8 mouse cellular contexts compared by ENCODE assay signal in genomic region chr1:12398146-12398884, GRCm38 (mm10).
A peak's percentile ranks its signal among the peaks of the same experiment; 100 is the strongest.
DNase-seq lines count a peak whose midpoint lies in the region; ATAC-seq and TF ChIP-seq lines count a peak whose summit lies in the region.

No protein-coding gene starts in this region.

- H3K27ac ChIP-seq in kidney, adult 2 months (ENCODE audit: insufficient read depth, low read depth, low read length), result no peak overlapping the region
- H3K27ac ChIP-seq in hindbrain, embryonic 13.5 days, result 0 out of 2 replicates have a peak overlapping the region, but pooled peaks have one; percentile 23

- no peaks in the 10 kb centered on the region for H3K27me3 ChIP-seq in kidney, adult 2 months (replicated peaks; ENCODE audit: control insufficient read depth, insufficient read depth, low read length)
- no peaks in the 10 kb centered on the region for H3K27me3 ChIP-seq in hindbrain, embryonic 13.5 days

- no peak for TF ChIP-seq POLR2A in kidney, adult 2 months (IDR thresholded peaks at IDR 0.05; ENCODE audit: low read depth, low read length)

- no peak overlapping the region for H3K4me2 ChIP-seq in hindbrain, embryonic 13.5 days

- H3K36me3 ChIP-seq in kidney, adult 2 months (ENCODE audit: control insufficient read depth, insufficient read depth, low read length), result no peaks in the 10 kb centered on the region
- H3K36me3 ChIP-seq in hindbrain, embryonic 13.5 days, result no peaks in the 10 kb centered on the region

- no peak overlapping the region for H3K9ac ChIP-seq in hindbrain, embryonic 13.5 days

- peak; percentile 43; the same call in 1 of the 2 replicates for ATAC-seq in hindbrain, embryonic 13.5 days (ENCODE audit: low FRiP score)

- peak; percentile 4 for DNase-seq in kidney, adult 2 months
- DNase-seq in kidney, adult 11 months, result no peak
- DNase-seq in embryo, embryonic 9.5 days (ENCODE audit: extremely low spot score), result peak; percentile 69
- peak; percentile 15 for DNase-seq in lung, postnatal 36 days
- no peak for DNase-seq in right cerebral cortex, adult 18-20 months
- no peak for DNase-seq in left cerebral cortex, postnatal 36 days (ENCODE audit: low spot score in 2 of 2)
- DNase-seq in cerebellum, postnatal 4 days (ENCODE audit: low spot score in 2 of 2), result no peak

- H3K9me3 ChIP-seq in hindbrain, embryonic 13.5 days, result no peaks in the 10 kb centered on the region

- TF ChIP-seq CTCF in kidney, adult 2 months (conservative IDR thresholded peaks at IDR 0.05; ENCODE audit: insufficient read depth, insufficient read length, low read depth, low read length), result no peak

- WGBS in kidney, adult 2 months, result 29% methylated on average over 7 of the region's 7 CpGs
- 15% methylated on average over 7 of the region's 7 CpGs for WGBS in hindbrain, embryonic 13.5 days

- no peak overlapping the region for H3K4me3 ChIP-seq in kidney, adult 2 months (ENCODE audit: insufficient read depth, low read depth, low read length)
- H3K4me3 ChIP-seq in hindbrain, embryonic 13.5 days, result no peak overlapping the region

- intact Hi-C loops in left cerebral cortex, postnatal 36 days (cut with DNase I), result no loop called here

- H3K4me1 ChIP-seq in kidney, adult 2 months (ENCODE audit: control insufficient read depth, insufficient read depth, low read length), result no peaks in the 10 kb centered on the region
- peaks cover 10% of the 10 kb centered on the region; the same call in 1 of the 2 replicates for H3K4me1 ChIP-seq in hindbrain, embryonic 13.5 days (replicated peaks)

Comparison
In these comparisons a context has a peak if more than half of its experiments do, and no peak if none do; other contexts are left out.
1. DNase-seq: peak in kidney, adult 2 months (single experiment), embryo, embryonic 9.5 days (single experiment) and lung, postnatal 36 days (single experiment); none in kidney, adult 11 months (single experiment), right cerebral cortex, adult 18-20 months (single experiment), left cerebral cortex, postnatal 36 days (0 of 2) and cerebellum, postnatal 4 days (0 of 2).